Mouse (Mus musculus) neural tube, embryonic 14.5 days (tissue): ENCODE data around the gene Map3k4. TPM values are rescaled to one million over a fixed set of nuclear protein-coding genes. Genes with fewer than 3 reads are reported as not detected.
A peak's percentile ranks its signal among the peaks of the same experiment; 100 is the strongest.

Source experiments
- ATAC-seq: fragments of 200-750 bp; cut with Nextera tagmentation; 2 replicates; pipeline ENCODE4 v1.8.0; 2017; ENCODE audit warnings: low read depth, mild to moderate bottlenecking, moderate TSS enrichment, moderate library complexity
- H3K27ac ChIP-seq: fragments of 300-500 bp; sonication (generic); 2 replicates; pipeline ENCODE4 v1.5.1; 2014; ENCODE audit warnings: low read depth, mild to moderate bottlenecking, control low read depth, low read length, moderate library complexity, mixed read lengths
- H3K27me3 ChIP-seq: fragments of 300-500 bp; sonication (generic); 2 replicates; pipeline ENCODE4 v1.6.1; 2014; ENCODE audit warnings: low read length; ENCODE audit not compliant: control insufficient read depth, insufficient read depth
- H3K36me3 ChIP-seq: fragments of 300-500 bp; sonication (generic); 2 replicates; pipeline ENCODE4 v1.6.1; 2014; ENCODE audit warnings: low read length, mixed read lengths; ENCODE audit not compliant: control insufficient read depth, insufficient read depth
- H3K4me1 ChIP-seq: fragments of 300-500 bp; sonication (generic); 2 replicates; pipeline ENCODE4 v1.6.1; 2014; ENCODE audit warnings: low read length; ENCODE audit not compliant: control insufficient read depth, insufficient read depth
- H3K4me2 ChIP-seq: fragments of 300-500 bp; sonication (generic); 2 replicates; pipeline ENCODE4 v1.6.1; 2014; ENCODE audit warnings: mild to moderate bottlenecking, low read depth, low read length, control low read depth
- H3K4me3 ChIP-seq: fragments of 300-500 bp; sonication (generic); 2 replicates; pipeline ENCODE4 v1.5.1; 2014; ENCODE audit warnings: low read depth, low read length, control low read depth, mixed read lengths
- H3K9ac ChIP-seq: fragments of 300-500 bp; sonication (generic); replicated peaks from 2 replicates; pipeline ENCODE4 v1.6.1; 2014; ENCODE audit warnings: low read depth, mild to moderate bottlenecking, control low read depth, low read length, mixed read lengths
- H3K9me3 ChIP-seq: fragments of 300-500 bp; sonication (generic); 2 replicates; pipeline ENCODE4 v1.6.1; 2016; ENCODE audit warnings: low read length; ENCODE audit not compliant: control insufficient read depth
- WGBS: fragments of 180-500 bp; shearing (Covaris S2); extraction: QIAGEN DNeasy Blood & Tissue Kit; methylation state at CpG from one replicate; pipeline ENCODE4 v1.1.7; 2014; 5-methylcytosine and 5-hydroxymethylcytosine counted together
- polyA plus RNA-seq: library from polyadenylated mRNA; unstranded; fragments of >200 nt; fragmentation: Nextera tagmentation; extraction: Ambion mirVana; gene quantifications from 2 replicates; pipeline ENCODE4 v1.2.1, GENCODE M21; 2014

Map3k4 gene
- polyA plus RNA-seq, 1 experiment from 2014 or later: 39.8 TPM

DNA sequence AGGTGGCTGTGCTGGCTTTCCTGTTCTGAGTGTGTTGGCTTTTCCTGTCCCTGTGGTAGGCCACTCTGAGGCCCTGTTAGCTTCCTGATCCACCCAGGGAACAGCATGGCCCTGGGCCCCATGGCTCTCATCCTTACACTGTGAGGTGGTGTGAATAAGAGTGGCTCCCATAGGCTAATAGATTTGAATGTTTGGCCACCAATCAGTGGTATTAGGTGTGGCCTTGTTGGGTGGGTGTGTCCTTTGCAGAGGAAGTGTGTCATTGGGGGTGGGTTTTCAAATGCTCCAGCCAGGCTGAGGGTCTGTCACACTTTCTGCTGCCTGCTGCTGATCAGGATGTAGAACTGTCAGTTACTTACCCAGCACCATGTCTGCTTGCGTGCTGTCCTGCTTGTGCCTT lies 117.5 kb downstream of the Map3k4 start:
- Histone ChIP-seq H3K4me2 (no peak overlapping the region), H3K9ac (no peak overlapping the region), H3K27me3 (no peaks in the 10 kb centered on the region), H3K27ac (no peak overlapping the region), H3K4me1 (peaks cover 6% of the 10 kb centered on the region), H3K36me3 (no peaks in the 10 kb centered on the region), H3K4me3 (no peak overlapping the region), H3K9me3 (no peaks in the 10 kb centered on the region)
- 91% methylated on average over 1 of the region's 1 CpGs for WGBS
- ATAC-seq: no peak

DNA sequence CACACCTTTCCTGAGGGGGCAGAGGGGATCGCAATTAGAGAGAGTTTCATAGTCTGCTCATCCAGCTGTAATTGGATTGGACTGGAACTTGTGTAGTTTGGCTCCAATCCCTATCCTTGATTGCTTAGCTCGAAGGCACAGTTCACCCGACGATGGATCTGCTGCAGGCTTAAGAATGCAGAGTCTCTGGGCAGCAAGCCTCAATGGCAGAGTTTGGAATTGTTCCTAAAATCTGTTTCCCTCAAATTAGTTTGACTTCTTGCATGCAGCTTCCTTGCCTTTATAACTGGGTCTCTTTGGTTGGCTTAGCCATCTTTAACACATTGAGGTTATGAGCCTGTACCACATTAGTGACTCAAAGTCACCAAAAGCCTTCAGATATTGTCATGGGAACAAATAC lies 118.7 kb downstream of the Map3k4 start:
- no peak for ATAC-seq
- Histone ChIP-seq H3K9ac (no peak overlapping the region), H3K4me1 (no peaks in the 10 kb centered on the region; the same call in 1 of the 2 replicates), H3K9me3 (no peaks in the 10 kb centered on the region), H3K27me3 (no peaks in the 10 kb centered on the region), H3K27ac (no peak overlapping the region), H3K36me3 (no peaks in the 10 kb centered on the region), H3K4me2 (no peak overlapping the region), H3K4me3 (no peak overlapping the region)
- 64% methylated on average over 4 of the region's 4 CpGs for WGBS

DNA sequence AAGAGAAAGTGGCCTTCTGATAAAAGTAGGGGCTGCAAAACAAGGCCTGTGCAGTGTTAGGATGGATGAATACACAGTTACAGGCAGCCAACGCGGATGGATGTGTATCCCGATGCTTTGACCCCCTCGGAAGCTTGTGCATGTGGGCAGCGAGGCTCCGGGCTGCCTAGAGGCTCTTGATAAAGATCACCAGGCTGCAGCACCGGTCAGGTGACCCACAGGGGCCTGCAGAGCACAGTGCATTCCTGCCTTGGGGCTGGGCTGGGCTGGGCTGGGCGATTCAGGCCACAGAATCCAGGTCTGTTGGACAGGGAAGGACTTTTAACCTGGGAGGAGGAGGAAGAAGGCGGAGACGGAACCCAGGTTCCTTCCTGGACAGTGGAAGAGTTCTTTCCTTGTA lies 123.0 kb downstream of the Map3k4 start:
- WGBS: 82% methylated on average over 10 of the region's 10 CpGs
- no peak for ATAC-seq
- Histone ChIP-seq H3K36me3 (no peaks in the 10 kb centered on the region), H3K9ac (no peak overlapping the region), H3K4me2 (no peak overlapping the region), H3K9me3 (no peaks in the 10 kb centered on the region), H3K27me3 (no peaks in the 10 kb centered on the region), H3K4me1 (no peaks in the 10 kb centered on the region), H3K4me3 (no peak overlapping the region), H3K27ac (no peak overlapping the region)

DNA sequence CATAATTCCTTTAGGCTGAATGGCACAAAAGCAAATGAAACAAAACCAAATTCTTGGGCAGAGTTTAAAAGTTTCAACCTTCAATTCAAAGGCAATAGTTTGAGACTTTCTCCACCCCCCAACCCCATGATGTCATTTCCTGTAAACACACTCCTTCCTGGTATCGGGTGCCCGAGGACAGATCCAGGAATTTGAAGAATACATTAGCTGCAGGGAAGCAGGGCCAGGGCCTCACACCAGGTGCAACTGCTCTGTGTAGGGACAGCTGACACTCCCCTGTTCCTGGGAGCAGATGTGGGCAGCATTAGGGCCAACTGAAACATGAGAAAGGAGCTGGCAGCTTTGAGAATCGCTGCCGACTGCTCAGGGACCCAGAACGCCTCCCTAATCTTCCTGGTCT lies 123.5 kb downstream of the Map3k4 start:
- H3K4me2 ChIP-seq: no peak overlapping the region
- no peaks in the 10 kb centered on the region for H3K9me3 ChIP-seq
- no peaks in the 10 kb centered on the region for H3K27me3 ChIP-seq
- ATAC-seq: no peak
- no peak overlapping the region for H3K9ac ChIP-seq
- H3K27ac ChIP-seq: no peak overlapping the region
- H3K36me3 ChIP-seq: no peaks in the 10 kb centered on the region
- H3K4me1 ChIP-seq: no peaks in the 10 kb centered on the region
- 66% methylated on average over 5 of the region's 5 CpGs for WGBS
- no peak overlapping the region for H3K4me3 ChIP-seq

DNA sequence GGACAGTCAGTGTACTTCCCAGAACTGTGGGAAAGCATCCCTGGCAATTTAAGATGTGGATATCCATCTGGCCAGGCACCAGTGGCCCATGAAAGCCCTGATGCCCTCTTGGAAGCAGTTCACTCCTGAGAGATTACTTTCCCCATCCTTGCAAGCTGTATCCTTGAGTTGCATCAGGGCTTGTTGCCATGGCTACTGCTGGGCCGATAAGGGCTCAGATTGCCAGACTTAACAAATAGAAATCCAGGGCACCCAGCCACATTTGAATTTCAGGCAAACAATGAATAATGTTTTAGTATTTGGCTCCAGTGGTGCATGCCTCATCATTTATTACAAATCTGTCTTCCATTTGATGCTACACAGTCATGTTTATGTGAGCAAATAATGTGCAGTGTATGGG lies 130.8 kb downstream of the Map3k4 start:
- Histone ChIP-seq H3K27ac (no peak overlapping the region), H3K9ac (no peak overlapping the region), H3K4me2 (no peak overlapping the region), H3K4me1 (no peaks in the 10 kb centered on the region), H3K4me3 (no peak overlapping the region), H3K36me3 (no peaks in the 10 kb centered on the region), H3K9me3 (no peaks in the 10 kb centered on the region), H3K27me3 (no peaks in the 10 kb centered on the region)
- 35% methylated on average over 1 of the region's 1 CpGs for WGBS
- ATAC-seq: 0 out of 2 replicates have a peak, but pooled peaks have one; percentile 28

DNA sequence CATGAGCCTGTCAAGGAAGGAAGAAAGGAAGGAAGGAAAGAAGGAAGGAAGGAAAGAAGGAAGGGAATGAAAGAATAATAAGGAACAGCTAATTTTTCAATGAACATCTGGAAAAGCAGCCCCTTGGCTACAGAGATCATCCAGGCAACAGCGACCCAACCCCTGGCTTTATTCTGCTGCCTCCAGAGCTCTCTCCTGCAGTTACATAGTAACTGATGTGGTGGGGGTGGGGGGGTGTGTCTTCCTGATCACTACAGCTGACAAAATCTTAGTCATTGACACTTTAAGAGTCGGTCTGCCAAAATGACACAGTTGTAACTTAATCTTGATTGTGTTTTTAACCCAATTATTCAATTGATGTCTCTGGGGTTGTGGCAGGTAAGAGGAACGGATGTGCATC lies 132.3 kb downstream of the Map3k4 start:
- WGBS: 91% methylated on average over 3 of the region's 3 CpGs
- H3K9ac ChIP-seq: no peak overlapping the region
- no peak overlapping the region for H3K27ac ChIP-seq
- ATAC-seq: no peak
- H3K36me3 ChIP-seq: no peaks in the 10 kb centered on the region
- no peak overlapping the region for H3K4me2 ChIP-seq
- H3K27me3 ChIP-seq: no peaks in the 10 kb centered on the region
- H3K9me3 ChIP-seq: no peaks in the 10 kb centered on the region
- no peak overlapping the region for H3K4me3 ChIP-seq
- no peaks in the 10 kb centered on the region for H3K4me1 ChIP-seq

DNA sequence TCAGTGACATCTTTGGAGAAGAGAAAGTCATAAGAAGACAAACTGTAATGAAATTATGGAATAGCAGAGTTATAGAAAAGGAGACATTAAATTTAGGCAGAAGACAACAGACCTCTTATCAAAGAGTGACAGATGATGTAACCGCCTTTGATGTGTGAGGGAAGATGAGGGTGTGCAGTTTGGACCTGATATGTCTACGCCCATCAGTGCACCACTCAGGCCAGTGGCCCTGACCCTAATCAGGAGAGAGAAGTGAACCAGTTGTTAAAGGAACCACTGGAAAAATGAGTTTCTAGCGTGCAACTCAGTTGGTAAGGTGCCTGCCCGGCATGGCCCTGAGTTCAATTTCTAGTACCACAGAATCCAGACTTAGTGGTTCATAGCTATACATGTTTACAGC lies 132.7 kb downstream of the Map3k4 start:
- Histone ChIP-seq H3K27me3 (no peaks in the 10 kb centered on the region), H3K9me3 (no peaks in the 10 kb centered on the region), H3K36me3 (no peaks in the 10 kb centered on the region), H3K4me3 (no peak overlapping the region), H3K4me2 (no peak overlapping the region), H3K9ac (no peak overlapping the region), H3K27ac (no peak overlapping the region), H3K4me1 (no peaks in the 10 kb centered on the region)
- WGBS: 95% methylated on average over 4 of the region's 4 CpGs
- no peak for ATAC-seq

DNA sequence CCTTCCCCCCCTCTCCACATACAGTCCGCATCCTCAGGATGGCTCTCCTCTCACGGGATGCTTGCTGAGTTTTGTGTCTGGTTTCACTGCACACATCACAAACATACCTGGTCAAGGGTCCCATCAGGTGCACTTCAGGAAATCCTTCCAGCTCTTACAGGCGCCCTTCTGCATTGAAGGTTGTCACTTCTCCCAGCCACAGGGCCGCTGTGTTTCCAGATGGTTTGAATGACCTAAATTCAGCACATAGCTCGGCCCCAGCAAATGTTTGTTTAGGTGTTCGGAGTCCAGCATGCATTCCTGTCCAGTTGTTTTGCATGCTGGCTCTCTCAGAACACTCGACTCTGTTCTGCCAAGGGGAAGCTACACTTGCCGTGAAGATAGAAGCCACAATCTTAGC lies 134.3 kb downstream of the Map3k4 start:
- 83% methylated on average over 8 of the region's 8 CpGs for WGBS
- no peak for ATAC-seq
- no peak overlapping the region for H3K9ac ChIP-seq

DNA sequence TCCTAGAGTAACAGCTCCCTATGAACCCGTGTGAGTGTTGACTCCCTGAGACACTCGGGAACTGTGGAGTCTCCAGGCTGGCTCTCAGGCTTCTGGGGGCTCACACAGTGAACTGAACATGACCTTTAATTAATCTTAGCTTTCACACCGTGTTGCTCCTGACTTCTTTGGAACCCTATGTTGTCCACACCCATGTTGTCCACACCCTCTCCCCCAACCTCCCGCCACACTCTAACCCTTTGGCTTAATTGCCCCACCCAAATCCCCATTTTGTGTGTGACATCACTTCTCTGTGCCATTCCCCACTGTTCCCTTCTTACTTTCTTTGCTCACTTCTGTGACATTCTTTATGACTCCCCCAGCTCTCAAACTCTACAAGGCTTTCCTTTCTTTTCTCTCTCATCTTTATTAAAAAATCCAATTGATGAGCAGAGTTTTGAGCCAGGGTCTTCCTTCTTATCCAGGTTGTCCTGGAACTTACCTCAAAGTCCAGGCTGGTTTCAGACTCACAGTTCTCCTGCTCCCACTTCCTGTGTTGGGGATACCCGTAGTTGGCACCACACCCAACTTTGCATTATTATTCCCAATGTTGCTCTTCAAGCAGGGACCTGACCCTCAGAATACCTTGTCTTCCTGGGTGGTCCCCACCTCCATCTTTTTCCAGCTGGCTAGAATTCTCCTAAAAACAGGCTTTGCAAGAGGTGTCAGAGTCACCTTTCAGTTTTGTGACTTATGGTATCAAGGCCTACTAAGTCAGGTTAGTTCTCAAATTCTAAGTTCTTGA lies 135.7 kb downstream of the Map3k4 start:
- Histone ChIP-seq H3K4me1 (no peaks in the 10 kb centered on the region), H3K9ac (no peak overlapping the region), H3K27ac (no peak overlapping the region), H3K4me2 (no peak overlapping the region), H3K4me3 (no peak overlapping the region), H3K27me3 (no peaks in the 10 kb centered on the region), H3K36me3 (no peaks in the 10 kb centered on the region), H3K9me3 (no peaks in the 10 kb centered on the region)
- ATAC-seq: no peak
- 82% methylated on average over 5 of the region's 5 CpGs for WGBS

More for the DNA sequence above, 134.3 kb downstream of the Map3k4 start:
- H3K4me2 ChIP-seq: no peak overlapping the region
- no peaks in the 10 kb centered on the region for H3K27me3 ChIP-seq
- H3K4me1 ChIP-seq: no peaks in the 10 kb centered on the region
- no peaks in the 10 kb centered on the region for H3K36me3 ChIP-seq
- no peaks in the 10 kb centered on the region for H3K9me3 ChIP-seq
- H3K4me3 ChIP-seq: no peak overlapping the region
- H3K27ac ChIP-seq: no peak overlapping the region
